Mouse (Mus musculus) ES-E14 (cell line): ENCODE measurements around the gene Mycbp. TPM values are rescaled to one million over a fixed set of nuclear protein-coding genes. Genes with fewer than 3 reads are reported as not detected.

ENCODE experiments used
- DNase-seq: peaks from one replicate; pipeline ENCODE4 v3.0.0-alpha.2; 2013; ENCODE audit warnings: low read depth, low spot score
- H3K27ac ChIP-seq: 2 replicates; pipeline ENCODE4 v1.5.1; 2012; ENCODE audit warnings: low read depth, mild to moderate bottlenecking, low read length, moderate library complexity, mixed read lengths; ENCODE audit not compliant: poor library complexity, insufficient read depth, severe bottlenecking
- H3K36me3 ChIP-seq: 2 replicates; pipeline ENCODE4 v1.6.1; 2012; ENCODE audit warnings: mild to moderate bottlenecking, low read length, moderate library complexity, mixed read lengths; ENCODE audit not compliant: control insufficient read depth, poor library complexity, insufficient read depth, severe bottlenecking
- H3K4me1 ChIP-seq, 2 experiments: fragments of 150-350 bp in 1 of 2; sonication (generic) in 1 of 2; 2 replicates each; pipeline ENCODE4 v1.6.1; 2012; ENCODE audit warnings: low read length in 2 of 2, mild to moderate bottlenecking in 1 of 2, mixed read lengths in 1 of 2; ENCODE audit not compliant: control insufficient read depth in 2 of 2, insufficient read depth in 2 of 2, poor library complexity in 1 of 2
- H3K4me3 ChIP-seq, 2 experiments: fragments of 150-350 bp in 1 of 2; sonication (generic) in 1 of 2; 2 replicates each; pipeline ENCODE4 v1.5.1; 2012; ENCODE audit warnings: low read length in 2 of 2, low read depth in 1 of 2, mild to moderate bottlenecking in 1 of 2, mixed read lengths in 1 of 2; ENCODE audit not compliant: insufficient read depth in 1 of 2, poor library complexity in 1 of 2, severe bottlenecking in 1 of 2
- H3K9ac ChIP-seq: 2 replicates; pipeline ENCODE4 v1.6.1; 2012; ENCODE audit warnings: low read depth, mild to moderate bottlenecking, low read length, mixed read lengths; ENCODE audit not compliant: poor library complexity, insufficient read depth, severe bottlenecking
- H3K9me3 ChIP-seq: fragments of 150-350 bp; sonication (generic); 2 replicates; pipeline ENCODE4 v1.6.1; 2012; ENCODE audit warnings: low read depth, mild to moderate bottlenecking, low read length; ENCODE audit not compliant: control insufficient read depth, insufficient read depth
- CHD2 ChIP-seq: IDR thresholded peaks from 2 replicates; pipeline ENCODE4 v1.6.1; 2014; ENCODE audit warnings: mild to moderate bottlenecking, low read depth, low read length, inconsistent platforms
- HCFC1 ChIP-seq: IDR thresholded peaks from 2 replicates; pipeline ENCODE4 v1.6.1; 2012; ENCODE audit warnings: low read length, inconsistent platforms, borderline replicate concordance; ENCODE audit not compliant: insufficient read depth
- MAFK ChIP-seq: IDR thresholded peaks from 2 replicates; pipeline ENCODE4 v1.6.1; 2014; ENCODE audit warnings: mild to moderate bottlenecking, low read depth, low read length, inconsistent platforms; ENCODE audit not compliant: insufficient read depth
- ZC3H11A ChIP-seq: IDR thresholded peaks from 2 replicates; pipeline ENCODE4 v1.6.1; 2012; ENCODE audit warnings: low read depth, mild to moderate bottlenecking, inconsistent platforms, low read length, borderline replicate concordance
- ZNF384 ChIP-seq: IDR thresholded peaks from 2 replicates; pipeline ENCODE4 v1.6.1; 2012; ENCODE audit warnings: low read depth, low read length, inconsistent platforms
- in situ Hi-C, 2 experiments: fragments of 600-800 bp; cut with MboI; formaldehyde crosslinking; loops; one replicate each; pipeline ENCODE4 v1.15.1; 2025; ENCODE audit warnings: low sequenced_read_pairs in 2 of 2, inconsistent platforms in 1 of 2; ENCODE audit not compliant: unreplicated experiment in 2 of 2
- total RNA-seq: library from RNA; depleted of rRNA; stranded (reverse); fragments of 300-350 nt; gene quantifications from 2 replicates; pipeline ENCODE4 v1.2.3, GENCODE M21; 2012

The Mycbp gene
- total RNA-seq, 1 experiment, result 49.5 TPM

DNA sequence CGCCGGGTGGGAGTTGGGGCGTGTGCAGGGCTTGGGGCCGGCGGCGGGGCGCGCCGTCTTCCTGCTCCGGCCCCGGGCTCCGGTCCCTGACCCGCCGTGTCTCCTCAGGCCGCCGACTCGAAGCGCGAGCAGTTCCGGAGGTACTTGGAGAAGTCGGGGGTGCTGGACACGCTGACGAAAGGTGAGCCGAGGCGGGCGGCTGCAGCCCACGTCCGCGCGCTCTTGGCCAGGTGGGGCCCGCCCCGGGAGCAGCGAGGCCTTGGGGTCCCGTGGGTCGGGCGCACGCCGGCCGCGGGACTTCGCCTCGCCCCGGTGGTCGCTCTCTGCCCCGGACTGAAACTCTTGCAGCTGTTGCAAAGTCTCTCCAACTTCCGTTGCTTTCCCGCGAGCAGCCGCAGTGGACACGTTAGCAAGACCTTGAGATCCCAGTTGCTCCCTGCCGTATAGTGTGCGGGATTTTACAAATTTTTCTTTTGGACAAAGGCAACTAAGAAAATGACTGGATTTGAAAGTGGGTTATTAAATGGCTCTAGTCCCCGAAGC is 565 bp downstream of the Mycbp start:
- peaks cover 3 to 6% of the 10 kb centered on the region in 2 experiments; a peak in 2 of 4 replicates for H3K4me1 ChIP-seq
- no peak for DNase-seq
- in situ Hi-C loops, result no loop called here
- peak overlapping the region; percentile 75 for H3K9ac ChIP-seq
- no peaks in the 10 kb centered on the region; the same call in 1 of the 2 replicates for H3K36me3 ChIP-seq
- peak overlapping the region; percentile 61 to 81 for H3K4me3 ChIP-seq
- no peak for TF ChIP-seq ZNF384
- no peak for TF ChIP-seq HCFC1
- no peak for TF ChIP-seq CHD2
- TF ChIP-seq ZC3H11A, result no peak
- no peak for TF ChIP-seq MAFK
- peak overlapping the region; percentile 35; the same call in 1 of the 2 replicates for H3K27ac ChIP-seq
- no peaks in the 10 kb centered on the region for H3K9me3 ChIP-seq

- Histone ChIP-seq H3K4me1 (0 out of 4 replicates have a peak, but pooled peaks cover 0 to 5% of the 10 kb centered on the region in 2 experiments), H3K9ac (no peak overlapping the region), H3K27ac (no peak overlapping the region), H3K36me3 (peaks cover 14% of the 10 kb centered on the region), H3K4me3 (no peak overlapping the region), H3K9me3 (no peaks in the 10 kb centered on the region)
- TF ChIP-seq MAFK (no peak), HCFC1 (no peak), ZC3H11A (no peak), CHD2 (no peak), ZNF384 (no peak)
- DNase-seq, result no peak
- in situ Hi-C loops, result no loop called here
Observed at GRCm38 (mm10) chr4:123911503-123911902, 6.9 kb downstream of the Mycbp start.

DNA sequence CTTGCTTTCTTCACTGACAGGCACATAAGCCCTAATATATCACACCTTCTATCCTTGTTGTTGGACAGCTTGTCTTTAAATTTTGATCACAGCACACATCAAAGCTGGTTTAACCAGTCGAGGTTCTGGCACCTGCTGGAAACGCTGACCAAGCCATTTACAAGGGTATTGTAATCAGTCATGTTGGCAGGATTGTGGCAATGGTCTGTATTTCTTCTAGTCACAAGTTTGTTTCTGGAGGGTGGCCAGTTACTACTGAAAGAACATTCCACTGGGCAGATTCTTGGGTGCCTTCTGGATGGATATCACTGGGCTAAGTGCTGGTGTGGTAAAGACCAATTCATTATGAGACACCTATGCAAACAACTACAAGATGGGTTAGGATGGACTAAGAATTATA is 7.8 kb downstream of the Mycbp start:
- no peak for DNase-seq
- TF ChIP-seq ZNF384, result no peak
- TF ChIP-seq CHD2, result no peak
- no peak for TF ChIP-seq HCFC1
- no peak for TF ChIP-seq ZC3H11A
- no peak for TF ChIP-seq MAFK
- 0 out of 4 replicates have a peak, but pooled peaks cover 0 to 5% of the 10 kb centered on the region in 2 experiments for H3K4me1 ChIP-seq
- H3K27ac ChIP-seq, result no peak overlapping the region
- no peaks in the 10 kb centered on the region for H3K9me3 ChIP-seq
- in situ Hi-C loops, result no loop called here
- H3K4me3 ChIP-seq, result no peak overlapping the region
- no peak overlapping the region for H3K9ac ChIP-seq
- peaks cover 14% of the 10 kb centered on the region for H3K36me3 ChIP-seq

DNA sequence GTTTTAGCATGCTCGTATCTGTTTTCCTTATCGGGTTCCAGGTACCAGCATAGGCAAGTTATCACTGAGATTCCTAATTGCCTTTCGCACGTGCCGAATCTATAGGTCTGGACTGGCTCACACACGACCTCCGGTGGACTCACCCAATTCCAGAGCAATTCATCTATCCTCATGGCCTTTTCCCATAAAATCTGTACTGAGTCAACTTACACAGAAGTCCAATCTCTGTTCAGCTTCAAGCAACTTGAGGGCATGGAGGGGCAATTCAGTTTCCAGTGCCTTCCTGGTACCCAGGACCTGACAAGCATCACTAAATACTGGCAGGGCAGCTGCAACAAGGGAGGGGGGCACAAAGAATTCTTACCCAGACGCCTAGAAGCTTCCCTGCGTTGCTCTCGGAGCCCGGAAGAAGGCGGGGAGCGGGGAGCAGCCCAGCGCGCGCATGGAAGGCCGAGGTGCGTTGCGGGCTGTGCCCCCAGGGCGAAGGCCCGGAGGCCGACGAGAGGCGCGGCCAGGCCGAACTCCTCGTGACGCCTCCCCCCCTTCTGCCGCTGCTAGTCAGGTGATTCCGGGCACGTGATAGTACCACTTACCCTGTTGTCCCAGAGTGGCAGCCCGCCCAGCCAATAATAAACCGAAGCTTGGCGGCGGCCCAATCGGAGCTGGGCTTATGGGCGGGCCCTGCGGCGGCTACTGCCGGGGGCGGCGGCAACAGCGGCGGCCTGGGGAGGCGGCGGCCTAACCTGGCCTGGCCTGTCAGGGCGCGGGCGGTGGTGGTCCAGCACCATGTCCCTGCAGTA is 12.3 kb downstream of the Mycbp start, which contains the start of gene Rragc:
Rragc (plus strand) TSS at position 699 of the 800 bp plus-strand sequence.
- Histone ChIP-seq H3K4me1 (peaks cover 2 to 6% of the 10 kb centered on the region in 2 experiments; a peak in 2 of 4 replicates), H3K9me3 (no peaks in the 10 kb centered on the region), H3K27ac (peak within 1 kb of the TSS; percentile 38), H3K36me3 (peaks cover 19% of the 10 kb centered on the region), H3K9ac (peak within 1 kb of the TSS; percentile 83), H3K4me3 (peak within 1 kb of the TSS; percentile 82 to 91)
- peak; percentile 96 for DNase-seq
- in situ Hi-C loops, result no loop called here
- TF ChIP-seq MAFK (no peak), HCFC1 (peak; percentile 64; the same call in 1 of the 2 replicates), CHD2 (peak; percentile 87)
